Mouse (Mus musculus): Measurements from ENCODE around the gene Rab3a. TPM values are rescaled to one million over a fixed set of nuclear protein-coding genes. Genes with fewer than 3 reads are reported as not detected.
A peak's percentile ranks its signal among the peaks of the same experiment; 100 is the strongest.

The Rab3a gene
- polyA plus RNA-seq, 1 experiment from 2014 or later = 2.7 TPM

GRCm38 (mm10) chr8:70791975-70792691 lies 37.7 kb downstream of the Rab3a start:
- peak overlapping the region; percentile 93 for H3K4me2 ChIP-seq
- ATAC-seq (ENCODE audit: insufficient read depth) = peak; percentile 39
- H3K9me3 ChIP-seq (replicated peaks) = peaks cover 3% of the 10 kb centered on the region; the same call in 1 of the 2 replicates
- H3K27ac ChIP-seq (replicated peaks) = peak overlapping the region; percentile 80
- peak overlapping the region; percentile 89 for H3K9ac ChIP-seq
- under 1% methylated on average over 58 of the region's 58 CpGs for WGBS (ENCODE audit: insufficient replicate concordance)
- H3K4me3 ChIP-seq (replicated peaks) = peak overlapping the region; percentile 72
- H3K4me1 ChIP-seq (replicated peaks) = peaks cover 85% of the 10 kb centered on the region
- peaks cover 36% of the 10 kb centered on the region for H3K27me3 ChIP-seq
- peaks cover 28% of the 10 kb centered on the region for H3K36me3 ChIP-seq (replicated peaks)

GRCm38 (mm10) chr8:70792700-70793099 lies 38.2 kb downstream of the Rab3a start:
- Histone ChIP-seq H3K27ac (replicated peaks) (peak overlapping the region; percentile 45; the same call in 1 of the 2 replicates), H3K4me2 (peak overlapping the region; percentile 93), H3K9ac (no peak overlapping the region), H3K36me3 (replicated peaks) (peaks cover 23% of the 10 kb centered on the region), H3K4me3 (replicated peaks) (peak overlapping the region; percentile 72), H3K27me3 (peaks cover 42% of the 10 kb centered on the region), H3K4me1 (replicated peaks) (peaks cover 86% of the 10 kb centered on the region), H3K9me3 (replicated peaks) (peaks cover 3% of the 10 kb centered on the region; the same call in 1 of the 2 replicates)
- 1% methylated on average over 20 of the region's 20 CpGs for WGBS (ENCODE audit: insufficient replicate concordance)
- ATAC-seq (ENCODE audit: insufficient read depth) = peak; percentile 0; the same call in 1 of the 2 replicates

- Histone ChIP-seq H3K4me1 (replicated peaks) (peaks cover 80% of the 10 kb centered on the region), H3K9me3 (replicated peaks) (peaks cover 3% of the 10 kb centered on the region; the same call in 1 of the 2 replicates), H3K9ac (no peak overlapping the region), H3K4me2 (no peak overlapping the region), H3K36me3 (replicated peaks) (peaks cover 8% of the 10 kb centered on the region), H3K27me3 (peaks cover 57% of the 10 kb centered on the region), H3K4me3 (replicated peaks) (no peak overlapping the region), H3K27ac (replicated peaks) (no peak overlapping the region)
- ATAC-seq (ENCODE audit: insufficient read depth) = no peak
- WGBS (ENCODE audit: insufficient replicate concordance) = 60% methylated on average over 2 of the region's 2 CpGs
Measured at GRCm38 (mm10) chr8:70794215-70794614, 39.7 kb downstream of the Rab3a start.

GRCm38 (mm10) chr8:70795370-70795769 lies 40.9 kb downstream of the Rab3a start:
- Histone ChIP-seq H3K9me3 (replicated peaks) (peaks cover 3% of the 10 kb centered on the region; the same call in 1 of the 2 replicates), H3K27ac (replicated peaks) (no peak overlapping the region), H3K27me3 (peaks cover 69% of the 10 kb centered on the region), H3K9ac (no peak overlapping the region), H3K4me2 (no peak overlapping the region), H3K4me3 (replicated peaks) (no peak overlapping the region), H3K4me1 (replicated peaks) (peaks cover 69% of the 10 kb centered on the region), H3K36me3 (replicated peaks) (no peaks in the 10 kb centered on the region)
- no peak for ATAC-seq (ENCODE audit: insufficient read depth)
- WGBS (ENCODE audit: insufficient replicate concordance) = 62% methylated on average over 2 of the region's 2 CpGs

- peaks cover 66% of the 10 kb centered on the region for H3K4me1 ChIP-seq (replicated peaks)
- 5% methylated on average over 54 of the region's 54 CpGs for WGBS (ENCODE audit: insufficient replicate concordance)
- peak overlapping the region; percentile 63 for H3K9ac ChIP-seq
- no peaks in the 10 kb centered on the region for H3K36me3 ChIP-seq (replicated peaks)
- ATAC-seq (ENCODE audit: insufficient read depth) = no peak
- peak overlapping the region; percentile 64 for H3K4me3 ChIP-seq (replicated peaks)
- peak overlapping the region; percentile 39 for H3K27ac ChIP-seq (replicated peaks)
- peak overlapping the region; percentile 92 for H3K4me2 ChIP-seq
- peaks cover 79% of the 10 kb centered on the region for H3K27me3 ChIP-seq
- peaks cover 3% of the 10 kb centered on the region; the same call in 1 of the 2 replicates for H3K9me3 ChIP-seq (replicated peaks)
Measured at GRCm38 (mm10) chr8:70796403-70797080, 42.1 kb downstream of the Rab3a start.

- peak overlapping the region; percentile 58; the same call in 1 of the 2 replicates for H3K27ac ChIP-seq (replicated peaks)
- peak overlapping the region; percentile 64 for H3K4me3 ChIP-seq (replicated peaks)
- peaks cover 2% of the 10 kb centered on the region; the same call in 1 of the 2 replicates for H3K9me3 ChIP-seq (replicated peaks)
- peaks cover 83% of the 10 kb centered on the region for H3K27me3 ChIP-seq
- peaks cover 66% of the 10 kb centered on the region for H3K4me1 ChIP-seq (replicated peaks)
- peak overlapping the region; percentile 63 for H3K9ac ChIP-seq
- H3K4me2 ChIP-seq = peak overlapping the region; percentile 92
- no peaks in the 10 kb centered on the region for H3K36me3 ChIP-seq (replicated peaks)
- ATAC-seq (ENCODE audit: insufficient read depth) = peak; percentile 82
- WGBS (ENCODE audit: insufficient replicate concordance) = 1% methylated on average over 56 of the region's 57 CpGs
Measured at GRCm38 (mm10) chr8:70797081-70798070, 42.9 kb downstream of the Rab3a start.

GRCm38 (mm10) chr8:70798281-70798680 lies 43.8 kb downstream of the Rab3a start:
- Histone ChIP-seq H3K9me3 (replicated peaks) (no peaks in the 10 kb centered on the region), H3K27me3 (peaks cover 77% of the 10 kb centered on the region), H3K27ac (replicated peaks) (peak overlapping the region; percentile 58), H3K36me3 (replicated peaks) (no peaks in the 10 kb centered on the region), H3K4me1 (replicated peaks) (peaks cover 65% of the 10 kb centered on the region), H3K9ac (no peak overlapping the region; the same call in 1 of the 2 replicates), H3K4me2 (peak overlapping the region; percentile 92), H3K4me3 (replicated peaks) (peak overlapping the region; percentile 64)
- no peak for ATAC-seq (ENCODE audit: insufficient read depth)
- 16% methylated on average over 15 of the region's 15 CpGs for WGBS (ENCODE audit: insufficient replicate concordance)

- H3K36me3 ChIP-seq (replicated peaks) = no peaks in the 10 kb centered on the region
- H3K4me2 ChIP-seq = no peak overlapping the region
- H3K9ac ChIP-seq = no peak overlapping the region
- H3K4me1 ChIP-seq (replicated peaks) = peaks cover 80% of the 10 kb centered on the region
- H3K4me3 ChIP-seq (replicated peaks) = no peak overlapping the region
- H3K27ac ChIP-seq (replicated peaks) = no peak overlapping the region
- 56% methylated on average over 10 of the region's 10 CpGs for WGBS (ENCODE audit: insufficient replicate concordance)
- no peaks in the 10 kb centered on the region for H3K9me3 ChIP-seq (replicated peaks)
- peaks cover 70% of the 10 kb centered on the region for H3K27me3 ChIP-seq
- ATAC-seq (ENCODE audit: insufficient read depth) = no peak
Measured at GRCm38 (mm10) chr8:70800648-70801047, 46.2 kb downstream of the Rab3a start.

- Histone ChIP-seq H3K9me3 (replicated peaks) (no peaks in the 10 kb centered on the region), H3K9ac (no peak overlapping the region), H3K4me2 (no peak overlapping the region), H3K36me3 (replicated peaks) (no peaks in the 10 kb centered on the region), H3K27me3 (peaks cover 70% of the 10 kb centered on the region), H3K27ac (replicated peaks) (no peak overlapping the region), H3K4me3 (replicated peaks) (no peak overlapping the region), H3K4me1 (replicated peaks) (peaks cover 80% of the 10 kb centered on the region)
- ATAC-seq (ENCODE audit: insufficient read depth) = no peak
- 27% methylated on average over 15 of the region's 15 CpGs for WGBS (ENCODE audit: insufficient replicate concordance)
Measured at GRCm38 (mm10) chr8:70801156-70801555, 46.7 kb downstream of the Rab3a start.

- ATAC-seq (ENCODE audit: insufficient read depth) = no peak
- peaks cover 80% of the 10 kb centered on the region for H3K4me1 ChIP-seq (replicated peaks)
- 66% methylated on average over 1 of the region's 1 CpGs for WGBS (ENCODE audit: insufficient replicate concordance)
Measured at GRCm38 (mm10) chr8:70801830-70802229, 47.4 kb downstream of the Rab3a start.

More at GRCm38 (mm10) chr8:70801830-70802229, 47.4 kb downstream of the Rab3a start:
- Histone ChIP-seq H3K27me3 (peaks cover 66% of the 10 kb centered on the region), H3K9ac (no peak overlapping the region), H3K4me3 (replicated peaks) (no peak overlapping the region), H3K4me2 (no peak overlapping the region), H3K27ac (replicated peaks) (no peak overlapping the region), H3K36me3 (replicated peaks) (no peaks in the 10 kb centered on the region), H3K9me3 (replicated peaks) (no peaks in the 10 kb centered on the region)

All from liver, embryonic 15.5 days (tissue).